Mouse (Mus musculus) thymus, adult 2 months (tissue): ENCODE results near the gene Zc3h12c.

Experiments
- CTCF ChIP-seq: fragments of 200-500 bp; IDR thresholded peaks from 2 replicates; pipeline ENCODE4 v1.5.1; 2012; ENCODE audit warnings: mild to moderate bottlenecking, control low read depth, low read length, moderate library complexity, borderline replicate concordance; ENCODE audit not compliant: control insufficient read depth, poor library complexity, insufficient read depth; ENCODE audit errors: extremely low read depth
- POLR2A ChIP-seq: fragments of 200-500 bp; IDR thresholded peaks from 2 replicates; pipeline ENCODE4 v1.6.1; 2012; ENCODE audit warnings: mild to moderate bottlenecking, low read length, control low read depth, moderate library complexity; ENCODE audit not compliant: control insufficient read depth, poor library complexity, insufficient read depth; ENCODE audit errors: extremely low read depth

DNA sequence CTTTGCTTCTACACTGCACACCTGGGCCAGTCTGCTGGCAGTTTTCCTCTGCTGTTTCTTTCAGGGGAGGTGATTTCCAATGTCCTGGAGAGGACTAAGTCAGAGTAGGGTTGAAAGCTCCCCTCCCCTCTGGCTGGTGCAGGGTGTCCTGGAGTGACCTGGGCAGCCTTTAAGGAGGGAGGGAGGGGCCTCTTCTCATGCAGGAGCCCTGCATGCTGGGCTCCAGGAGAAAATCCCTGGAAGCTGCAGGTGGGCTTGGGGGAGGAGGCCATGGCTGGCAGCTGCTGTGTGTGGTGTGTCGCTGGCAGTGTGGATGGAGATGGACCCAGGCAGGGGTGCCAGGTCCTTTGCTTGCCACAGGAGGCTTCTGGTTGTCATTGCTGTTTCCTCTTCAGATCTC is 71.0 kb downstream of the Zc3h12c start:
- no peak for TF ChIP-seq CTCF
- TF ChIP-seq POLR2A = no peak
